Mouse (Mus musculus) heart, embryonic 11.5 days (tissue): ENCODE data around the gene Sh3bp5. TPM values are rescaled to one million over a fixed set of nuclear protein-coding genes. Genes with fewer than 3 reads are reported as not detected.
A peak's percentile ranks its signal among the peaks of the same experiment; 100 is the strongest.

Source experiments
- ATAC-seq: fragments of 200-750 bp; cut with Nextera tagmentation; replicated peaks from 2 replicates; pipeline ENCODE4 v1.8.0; 2017; ENCODE audit warnings: moderate library complexity; ENCODE audit not compliant: insufficient number of reproducible peaks, low FRiP score, low TSS enrichment
- H3K27ac ChIP-seq: fragments of 300-500 bp; sonication (generic); 2 replicates; pipeline ENCODE4 v1.5.1; 2014; ENCODE audit warnings: mild to moderate bottlenecking, low read depth, low read length
- H3K27me3 ChIP-seq: fragments of 300-500 bp; sonication (generic); 2 replicates; pipeline ENCODE4 v1.6.1; 2014; ENCODE audit warnings: mild to moderate bottlenecking, low read length, mixed read lengths; ENCODE audit not compliant: control insufficient read depth, insufficient read depth
- H3K36me3 ChIP-seq: fragments of 300-500 bp; sonication (generic); 2 replicates; pipeline ENCODE4 v1.6.1; 2014; ENCODE audit warnings: mild to moderate bottlenecking, low read length, moderate library complexity, mixed read lengths; ENCODE audit not compliant: control insufficient read depth, insufficient read depth
- H3K4me1 ChIP-seq: fragments of 300-500 bp; sonication (generic); 2 replicates; pipeline ENCODE4 v1.6.1; 2014; ENCODE audit warnings: low read length; ENCODE audit not compliant: control insufficient read depth, insufficient read depth
- H3K4me2 ChIP-seq: fragments of 300-500 bp; sonication (generic); 2 replicates; pipeline ENCODE4 v1.6.1; 2014; ENCODE audit warnings: mild to moderate bottlenecking, moderate library complexity
- H3K4me3 ChIP-seq: fragments of 300-500 bp; sonication (generic); 2 replicates; pipeline ENCODE4 v1.5.1; 2014; ENCODE audit warnings: low read depth, low read length
- H3K9ac ChIP-seq: fragments of 300-500 bp; sonication (generic); 2 replicates; pipeline ENCODE4 v1.6.1; 2014; ENCODE audit warnings: mild to moderate bottlenecking, low read depth, low read length, moderate library complexity
- H3K9me3 ChIP-seq: fragments of 300-500 bp; sonication (generic); replicated peaks from 2 replicates; pipeline ENCODE4 v1.6.1; 2016; ENCODE audit warnings: low read length; ENCODE audit not compliant: control insufficient read depth
- WGBS: fragments of 180-500 bp; shearing (Covaris S2); extraction: QIAGEN DNeasy Blood & Tissue Kit; methylation state at CpG from one replicate; pipeline ENCODE4 v1.1.7; 2014; ENCODE audit not compliant: insufficient replicate concordance; 5-methylcytosine and 5-hydroxymethylcytosine counted together
- polyA plus RNA-seq: library from polyadenylated mRNA; unstranded; fragments of >200 nt; fragmentation: Nextera tagmentation; extraction: Ambion mirVana; gene quantifications from 2 replicates; pipeline ENCODE4 v1.2.1, GENCODE M21; 2014

Gene Sh3bp5
- polyA plus RNA-seq, 1 experiment from 2014 or later: 10.9 TPM

DNA sequence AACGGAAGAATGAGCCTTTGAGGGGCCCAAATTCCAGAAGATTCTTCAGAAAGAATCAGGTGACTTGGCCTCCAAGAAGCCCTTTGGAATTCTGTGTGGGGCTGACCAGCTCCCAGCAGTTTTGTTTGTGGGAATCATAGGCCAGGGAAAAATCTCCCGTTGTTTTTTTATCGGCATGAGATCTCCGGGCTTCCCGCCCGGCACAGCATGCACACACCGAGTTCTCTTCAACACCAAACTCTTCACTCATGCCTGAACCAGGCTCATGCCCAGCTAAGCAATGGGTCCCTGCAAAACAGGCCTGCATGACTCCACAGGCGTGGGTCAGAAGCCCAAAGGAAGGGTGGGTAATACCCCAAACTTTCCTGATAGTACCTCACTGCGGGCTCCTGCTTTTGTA, 32.3 kb downstream of the Sh3bp5 start:
- no peaks in the 10 kb centered on the region for H3K9me3 ChIP-seq
- no peak overlapping the region for H3K4me3 ChIP-seq
- peaks cover 76% of the 10 kb centered on the region for H3K4me1 ChIP-seq
- peak overlapping the region; percentile 41 for H3K4me2 ChIP-seq
- ATAC-seq: no peak
- H3K27me3 ChIP-seq: no peaks in the 10 kb centered on the region
- WGBS: 25% methylated on average over 9 of the region's 9 CpGs
- H3K27ac ChIP-seq: peak overlapping the region; percentile 79; the same call in 1 of the 2 replicates
- H3K9ac ChIP-seq: no peak overlapping the region
- H3K36me3 ChIP-seq: no peaks in the 10 kb centered on the region

DNA sequence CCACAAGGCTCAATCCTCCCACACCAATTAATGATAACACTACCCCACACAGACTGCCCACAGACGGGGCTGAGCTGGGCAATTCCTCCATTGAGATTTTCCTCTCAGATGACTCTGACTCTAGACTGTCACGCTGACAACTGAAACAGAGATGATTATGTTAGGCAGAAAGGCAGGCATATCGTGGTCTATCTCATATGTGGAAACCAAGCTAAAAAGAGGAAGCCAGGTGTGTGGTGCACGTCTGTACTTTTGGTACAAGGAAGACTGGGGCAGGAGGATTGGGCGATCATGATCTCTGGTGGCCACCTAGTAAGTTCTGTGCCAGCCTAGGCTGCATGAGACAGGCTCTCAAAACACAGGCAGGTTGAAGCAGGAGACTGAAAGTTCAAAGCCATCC, 33.2 kb downstream of the Sh3bp5 start:
- H3K4me2 ChIP-seq: no peak overlapping the region; the same call in 1 of the 2 replicates
- no peak for ATAC-seq
- no peaks in the 10 kb centered on the region for H3K9me3 ChIP-seq
- no peak overlapping the region for H3K9ac ChIP-seq
- no peak overlapping the region for H3K27ac ChIP-seq
- 64% methylated on average over 5 of the region's 5 CpGs for WGBS
- H3K36me3 ChIP-seq: no peaks in the 10 kb centered on the region
- H3K4me3 ChIP-seq: no peak overlapping the region
- H3K27me3 ChIP-seq: no peaks in the 10 kb centered on the region
- H3K4me1 ChIP-seq: peaks cover 71% of the 10 kb centered on the region

DNA sequence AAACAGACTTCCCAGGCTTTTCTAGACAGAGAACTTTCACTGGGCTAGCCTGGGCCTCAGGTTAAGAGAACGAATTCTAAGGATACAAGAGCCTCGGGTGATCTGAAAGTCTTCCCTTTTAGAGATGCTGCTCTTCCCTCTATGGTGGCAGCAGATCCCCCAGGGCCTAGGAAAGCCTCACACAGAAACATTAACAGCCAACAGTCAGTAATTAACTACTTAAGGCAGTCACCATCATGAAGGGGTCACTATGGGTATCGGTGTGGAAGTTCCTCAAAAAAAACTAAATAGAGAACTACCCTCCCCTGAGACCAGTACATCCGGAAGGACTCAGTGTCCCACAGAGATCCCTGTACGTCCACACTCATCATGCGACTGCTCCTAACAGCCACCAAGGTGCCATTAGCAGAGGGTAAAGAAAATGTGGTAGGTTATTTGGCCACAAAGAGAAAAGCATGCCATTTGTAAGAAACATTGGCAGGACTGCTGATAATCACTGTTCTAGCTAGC, 33.9 kb downstream of the Sh3bp5 start:
- WGBS: 69% methylated on average over 6 of the region's 6 CpGs
- H3K27ac ChIP-seq: no peak overlapping the region; the same call in 1 of the 2 replicates
- H3K4me1 ChIP-seq: peaks cover 70% of the 10 kb centered on the region
- no peaks in the 10 kb centered on the region for H3K9me3 ChIP-seq
- no peak overlapping the region for H3K9ac ChIP-seq
- H3K4me2 ChIP-seq: no peak overlapping the region
- no peaks in the 10 kb centered on the region for H3K36me3 ChIP-seq
- no peak overlapping the region for H3K4me3 ChIP-seq
- H3K27me3 ChIP-seq: no peaks in the 10 kb centered on the region
- no peak for ATAC-seq

DNA sequence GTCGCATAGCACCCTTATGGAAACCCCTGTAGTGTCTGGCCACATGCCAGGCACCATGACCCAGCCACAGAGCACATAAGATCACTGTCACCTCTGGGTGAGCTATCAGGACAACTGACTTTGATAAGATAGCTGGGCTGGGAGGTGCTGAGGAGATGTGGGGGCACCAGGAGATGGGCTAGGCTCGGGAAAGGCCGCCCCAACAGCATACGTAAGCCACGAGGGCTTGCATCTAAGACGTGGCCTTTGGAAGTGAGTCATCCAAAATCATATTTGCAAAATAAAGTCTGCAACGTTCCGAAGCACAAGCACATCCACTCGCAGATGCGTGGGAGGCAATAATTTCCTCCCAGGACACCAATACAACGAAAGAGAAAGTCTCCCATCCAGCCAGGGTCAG, 35.0 kb downstream of the Sh3bp5 start:
- H3K4me1 ChIP-seq: peaks cover 62% of the 10 kb centered on the region
- H3K4me2 ChIP-seq: no peak overlapping the region
- no peak for ATAC-seq
- 0 out of 2 replicates have a peak overlapping the region, but pooled peaks have one; percentile 28 for H3K9ac ChIP-seq
- H3K9me3 ChIP-seq: no peaks in the 10 kb centered on the region
- H3K4me3 ChIP-seq: no peak overlapping the region
- no peaks in the 10 kb centered on the region for H3K27me3 ChIP-seq
- H3K27ac ChIP-seq: 0 out of 2 replicates have a peak overlapping the region, but pooled peaks have one; percentile 15
- no peaks in the 10 kb centered on the region for H3K36me3 ChIP-seq
- WGBS: 54% methylated on average over 11 of the region's 11 CpGs

DNA sequence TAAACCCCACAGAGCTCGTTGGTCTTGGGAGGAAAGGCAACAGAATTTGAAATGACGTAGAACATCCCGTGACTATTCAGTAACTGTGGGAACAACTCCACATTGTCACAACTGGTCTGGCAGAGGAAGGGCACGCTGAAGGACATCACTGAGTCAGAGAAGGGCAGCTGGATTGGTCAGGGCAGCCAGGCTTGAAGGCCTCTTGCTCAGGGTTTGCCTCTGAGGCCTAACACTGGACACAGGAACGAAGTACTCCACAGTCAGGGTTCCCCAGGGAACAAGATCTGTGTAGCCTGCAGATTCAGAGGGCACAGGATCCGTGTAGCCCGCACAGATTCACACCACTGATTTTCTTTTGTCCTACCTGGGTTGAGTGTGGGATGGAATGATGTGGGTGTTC, 35.6 kb downstream of the Sh3bp5 start:
- Histone ChIP-seq H3K9me3 (no peaks in the 10 kb centered on the region), H3K9ac (0 out of 2 replicates have a peak overlapping the region, but pooled peaks have one; percentile 34), H3K4me2 (no peak overlapping the region), H3K27ac (0 out of 2 replicates have a peak overlapping the region, but pooled peaks have one; percentile 15), H3K27me3 (no peaks in the 10 kb centered on the region), H3K4me3 (no peak overlapping the region), H3K36me3 (no peaks in the 10 kb centered on the region), H3K4me1 (peaks cover 61% of the 10 kb centered on the region)
- WGBS: 72% methylated on average over 7 of the region's 7 CpGs
- no peak for ATAC-seq

DNA sequence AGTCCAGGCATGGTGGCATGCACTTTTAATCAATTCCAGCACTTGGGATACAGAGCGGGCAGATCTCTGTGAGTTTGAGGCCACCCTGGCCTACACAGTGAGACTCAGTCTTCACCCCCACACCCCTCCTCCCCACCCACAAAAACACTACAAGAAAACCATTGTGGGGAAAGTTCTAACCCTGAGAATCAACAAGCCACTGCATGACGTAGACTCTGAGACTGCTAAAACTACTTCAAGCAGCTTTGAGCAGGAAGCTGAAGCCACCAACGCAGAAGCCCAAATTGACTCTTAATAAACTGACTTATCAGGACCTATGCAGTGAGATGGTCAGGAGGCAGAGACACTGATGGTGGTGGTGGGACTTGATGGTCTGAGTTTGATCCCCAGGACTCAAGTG, 36.6 kb downstream of the Sh3bp5 start:
- Histone ChIP-seq H3K4me1 (peaks cover 59% of the 10 kb centered on the region), H3K9me3 (no peaks in the 10 kb centered on the region), H3K27me3 (no peaks in the 10 kb centered on the region), H3K27ac (no peak overlapping the region), H3K36me3 (no peaks in the 10 kb centered on the region), H3K4me3 (no peak overlapping the region), H3K9ac (no peak overlapping the region), H3K4me2 (no peak overlapping the region)
- no peak for ATAC-seq
- WGBS: 78% methylated on average over 3 of the region's 3 CpGs

DNA sequence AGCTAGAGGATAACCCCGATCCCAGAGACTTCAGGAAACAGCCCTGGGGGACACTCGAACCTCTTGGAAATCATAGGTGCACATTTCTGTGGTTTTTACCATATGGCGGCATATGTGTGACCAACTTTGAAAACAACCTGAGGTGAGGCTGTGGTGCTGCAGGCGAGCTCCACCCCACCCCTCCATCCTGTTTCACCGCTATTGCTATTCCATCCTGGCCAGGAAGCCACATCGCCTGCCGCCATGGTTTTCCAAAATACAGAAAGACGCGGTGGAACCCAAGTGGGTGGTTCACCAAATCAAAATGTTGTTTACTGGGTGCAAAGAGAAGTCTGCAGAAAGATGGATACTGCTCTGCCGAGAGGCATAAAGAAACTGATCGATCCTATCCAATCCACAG, 37.1 kb downstream of the Sh3bp5 start:
- Histone ChIP-seq H3K9me3 (no peaks in the 10 kb centered on the region), H3K27ac (no peak overlapping the region), H3K9ac (no peak overlapping the region), H3K4me1 (peaks cover 59% of the 10 kb centered on the region), H3K27me3 (no peaks in the 10 kb centered on the region), H3K36me3 (no peaks in the 10 kb centered on the region), H3K4me3 (no peak overlapping the region), H3K4me2 (no peak overlapping the region)
- 91% methylated on average over 11 of the region's 11 CpGs for WGBS
- ATAC-seq: no peak

DNA sequence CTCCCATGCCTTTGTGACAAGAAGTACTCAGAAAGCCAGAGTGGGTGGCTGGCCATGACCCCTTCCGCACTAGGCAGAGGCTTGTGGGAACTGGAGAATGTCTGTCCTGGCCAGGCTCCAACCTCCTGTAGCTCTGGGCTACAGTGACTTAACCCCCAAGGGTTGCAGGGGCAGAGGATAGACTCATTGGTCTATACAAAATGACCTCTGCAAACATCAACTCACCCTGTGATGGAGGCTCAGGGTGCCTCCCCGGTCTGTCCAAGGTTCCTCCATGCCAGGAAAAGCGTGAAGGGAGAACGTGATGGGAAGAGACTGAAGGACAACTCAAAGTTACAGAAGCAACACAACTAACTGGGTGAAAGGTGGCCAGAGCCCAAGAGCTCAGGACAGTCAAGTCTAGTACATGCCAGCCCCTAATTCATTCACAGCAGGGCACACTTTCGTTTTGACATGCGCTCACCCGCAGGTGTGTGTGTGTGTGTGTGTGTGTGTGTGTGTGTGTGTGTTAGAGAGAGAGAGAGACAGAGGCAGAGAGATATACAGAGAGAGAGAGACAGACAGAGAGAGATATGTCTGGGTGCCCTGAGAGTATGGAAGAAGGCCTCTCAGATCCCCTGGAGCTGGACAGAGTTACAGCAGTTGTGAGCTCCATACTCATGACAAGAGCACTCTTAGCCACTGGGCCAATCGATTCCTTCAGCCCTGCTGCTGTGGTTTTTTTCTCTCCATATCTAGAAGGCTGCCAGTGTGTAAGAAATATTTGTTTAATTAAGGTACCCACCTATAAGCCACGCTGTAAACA, 37.9 kb downstream of the Sh3bp5 start:
- no peak overlapping the region for H3K9ac ChIP-seq
- WGBS: 76% methylated on average over 9 of the region's 9 CpGs

More for the DNA sequence above, 37.9 kb downstream of the Sh3bp5 start:
- no peaks in the 10 kb centered on the region for H3K9me3 ChIP-seq
- H3K36me3 ChIP-seq: no peaks in the 10 kb centered on the region
- ATAC-seq: no peak
- H3K27me3 ChIP-seq: no peaks in the 10 kb centered on the region
- H3K4me1 ChIP-seq: peaks cover 58% of the 10 kb centered on the region
- no peak overlapping the region for H3K4me2 ChIP-seq
- no peak overlapping the region for H3K27ac ChIP-seq
- H3K4me3 ChIP-seq: no peak overlapping the region
